Mouse (Mus musculus): ENCODE results near the gene Pdzd2. TPM values are rescaled to one million over a fixed set of nuclear protein-coding genes. Genes with fewer than 3 reads are reported as not detected.

Gene Pdzd2
- polyA plus RNA-seq, 1 experiment from 2014 or later: 32.8 TPM

DNA sequence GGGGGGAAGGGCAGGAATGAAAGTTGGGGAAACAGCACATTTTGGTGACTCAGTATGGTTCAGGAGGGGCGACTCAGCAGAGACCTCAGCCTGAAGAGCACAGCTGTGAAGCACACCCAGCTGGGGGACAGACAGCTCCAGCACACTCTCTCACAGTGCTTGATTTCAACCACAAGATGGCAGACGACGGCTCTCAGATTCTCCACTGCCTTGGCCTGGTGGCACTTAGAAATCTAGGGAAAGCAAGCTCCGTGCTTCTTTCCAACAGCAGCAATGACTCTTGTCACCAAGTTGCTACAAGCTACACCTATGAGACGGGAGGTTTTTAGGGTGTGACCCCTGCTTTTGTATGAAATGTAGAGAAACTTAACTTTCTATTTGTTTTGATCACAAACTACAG, 153.6 kb downstream of the Pdzd2 start:
- Histone ChIP-seq H3K4me2 (replicated peaks; ENCODE audit: low read depth, low read length) (no peak overlapping the region), H3K9me3 (ENCODE audit: control insufficient read depth, low read depth, low read length) (no peaks in the 10 kb centered on the region), H3K4me3 (ENCODE audit: low read depth, low read length) (no peak overlapping the region), H3K4me1 (ENCODE audit: control insufficient read depth, insufficient read depth, low read length) (no peaks in the 10 kb centered on the region), H3K9ac (replicated peaks; ENCODE audit: low read depth, low read length) (no peak overlapping the region), H3K27me3 (ENCODE audit: control insufficient read depth, insufficient read depth, low read length) (no peaks in the 10 kb centered on the region), H3K36me3 (ENCODE audit: control insufficient read depth, insufficient read depth, low read length) (no peaks in the 10 kb centered on the region), H3K27ac (ENCODE audit: low read length) (no peak overlapping the region)
- under 1% methylated on average over 5 of the region's 5 CpGs for WGBS
- ATAC-seq (ENCODE audit: insufficient number of reproducible peaks, insufficient read depth, low FRiP score, low read depth): peak; percentile 90

DNA sequence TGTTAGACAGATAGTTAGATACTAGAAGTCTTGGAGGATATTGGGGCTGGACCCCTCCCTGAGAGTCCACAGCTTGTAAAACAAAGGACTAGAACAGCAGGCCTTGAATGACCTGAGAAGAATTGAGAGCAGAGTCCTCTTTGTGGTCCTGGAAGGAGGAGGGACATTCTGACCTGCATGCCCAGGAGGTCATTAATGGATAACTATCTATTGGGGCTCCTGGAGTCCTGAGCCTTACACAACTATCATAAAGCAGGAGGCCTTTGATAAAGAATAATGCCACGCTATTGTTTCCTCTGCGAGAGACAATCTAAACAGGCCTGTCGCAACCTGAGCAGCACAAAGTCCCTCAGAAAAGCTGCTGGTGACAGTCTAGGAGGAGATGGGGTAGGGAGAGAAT, 156.7 kb downstream of the Pdzd2 start:
- H3K9ac ChIP-seq (replicated peaks; ENCODE audit: low read depth, low read length): no peak overlapping the region
- 77% methylated on average over 3 of the region's 3 CpGs for WGBS
- no peaks in the 10 kb centered on the region for H3K9me3 ChIP-seq (ENCODE audit: control insufficient read depth, low read depth, low read length)
- H3K27ac ChIP-seq (ENCODE audit: low read length): no peak overlapping the region
- H3K4me1 ChIP-seq (ENCODE audit: control insufficient read depth, insufficient read depth, low read length): no peaks in the 10 kb centered on the region
- ATAC-seq (ENCODE audit: insufficient number of reproducible peaks, insufficient read depth, low FRiP score, low read depth): no peak
- H3K27me3 ChIP-seq (ENCODE audit: control insufficient read depth, insufficient read depth, low read length): no peaks in the 10 kb centered on the region
- no peak overlapping the region for H3K4me3 ChIP-seq (ENCODE audit: low read depth, low read length)
- H3K4me2 ChIP-seq (replicated peaks; ENCODE audit: low read depth, low read length): no peak overlapping the region
- H3K36me3 ChIP-seq (ENCODE audit: control insufficient read depth, insufficient read depth, low read length): no peaks in the 10 kb centered on the region

DNA sequence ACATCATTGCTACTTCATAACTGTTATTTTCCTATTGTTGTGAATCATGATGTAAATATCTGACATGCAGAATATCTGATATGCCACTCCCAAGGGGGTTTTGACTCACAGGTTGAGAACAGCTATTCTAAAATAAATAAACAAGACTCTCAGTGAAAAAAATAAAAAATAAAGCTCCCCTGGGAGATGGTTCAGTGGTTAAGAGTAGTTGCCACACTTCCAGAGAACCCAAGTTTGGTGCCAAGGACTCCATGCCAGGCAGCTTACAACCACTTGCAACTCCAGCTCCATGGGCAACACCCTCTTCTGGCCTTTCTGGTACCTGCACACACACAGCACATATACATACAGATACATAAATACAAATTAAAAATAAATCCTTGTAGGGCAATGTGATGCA, 157.3 kb downstream of the Pdzd2 start:
- H3K4me2 ChIP-seq (replicated peaks; ENCODE audit: low read depth, low read length): no peak overlapping the region
- peaks cover 2% of the 10 kb centered on the region; the same call in 1 of the 2 replicates for H3K4me1 ChIP-seq (ENCODE audit: control insufficient read depth, insufficient read depth, low read length)
- H3K9me3 ChIP-seq (ENCODE audit: control insufficient read depth, low read depth, low read length): no peaks in the 10 kb centered on the region
- no peak overlapping the region for H3K27ac ChIP-seq (ENCODE audit: low read length)
- no peaks in the 10 kb centered on the region for H3K27me3 ChIP-seq (ENCODE audit: control insufficient read depth, insufficient read depth, low read length)
- H3K9ac ChIP-seq (replicated peaks; ENCODE audit: low read depth, low read length): no peak overlapping the region
- H3K4me3 ChIP-seq (ENCODE audit: low read depth, low read length): no peak overlapping the region
- no peak for ATAC-seq (ENCODE audit: insufficient number of reproducible peaks, insufficient read depth, low FRiP score, low read depth)
- H3K36me3 ChIP-seq (ENCODE audit: control insufficient read depth, insufficient read depth, low read length): no peaks in the 10 kb centered on the region

DNA sequence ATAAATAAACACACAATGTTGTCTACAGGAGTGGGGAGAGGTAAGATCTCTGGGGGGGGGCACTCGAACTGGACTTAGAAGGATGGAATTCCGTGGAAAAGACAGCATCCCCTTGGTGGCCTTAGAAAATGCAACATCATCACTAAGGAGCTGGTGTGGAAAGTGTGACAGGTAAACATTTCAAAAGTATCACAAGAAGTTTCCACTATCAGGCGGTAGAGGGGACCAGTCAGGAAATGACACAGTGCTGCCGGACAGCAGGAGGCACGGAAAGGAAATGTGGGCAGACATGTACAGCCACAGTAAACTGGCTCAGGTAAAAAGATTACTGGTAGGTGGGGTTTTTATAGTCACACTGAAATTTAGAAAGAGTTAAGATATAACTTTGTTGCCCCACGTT, 160.5 kb downstream of the Pdzd2 start:
- Histone ChIP-seq H3K9ac (replicated peaks; ENCODE audit: low read depth, low read length) (no peak overlapping the region), H3K36me3 (ENCODE audit: control insufficient read depth, insufficient read depth, low read length) (no peaks in the 10 kb centered on the region), H3K4me1 (ENCODE audit: control insufficient read depth, insufficient read depth, low read length) (peaks cover 6% of the 10 kb centered on the region; the same call in 1 of the 2 replicates), H3K27ac (ENCODE audit: low read length) (no peak overlapping the region), H3K4me2 (replicated peaks; ENCODE audit: low read depth, low read length) (no peak overlapping the region), H3K9me3 (ENCODE audit: control insufficient read depth, low read depth, low read length) (no peaks in the 10 kb centered on the region), H3K4me3 (ENCODE audit: low read depth, low read length) (no peak overlapping the region), H3K27me3 (ENCODE audit: control insufficient read depth, insufficient read depth, low read length) (no peaks in the 10 kb centered on the region)
- 78% methylated on average over 6 of the region's 6 CpGs for WGBS
- no peak for ATAC-seq (ENCODE audit: insufficient number of reproducible peaks, insufficient read depth, low FRiP score, low read depth)

DNA sequence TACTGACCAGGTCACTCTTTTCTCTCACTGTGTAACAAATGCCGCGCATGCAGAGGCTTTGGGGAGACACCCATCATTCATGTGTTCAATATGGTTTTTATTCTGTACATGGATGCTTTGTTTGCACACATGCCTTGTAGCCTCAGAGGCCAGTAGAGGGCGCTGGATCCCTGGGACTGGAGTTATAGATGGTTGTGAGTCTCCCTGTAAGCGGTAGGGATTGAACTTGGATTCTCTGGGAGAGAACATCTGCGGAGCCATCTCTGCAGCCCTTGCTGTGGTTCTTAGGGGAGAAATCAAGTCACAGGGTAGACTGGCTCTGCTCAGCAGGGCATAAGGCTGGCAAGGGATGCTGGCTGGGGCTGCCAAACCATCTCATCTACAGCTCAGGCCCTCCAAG, 161.4 kb downstream of the Pdzd2 start:
- H3K27ac ChIP-seq (ENCODE audit: low read length): no peak overlapping the region
- H3K4me2 ChIP-seq (replicated peaks; ENCODE audit: low read depth, low read length): no peak overlapping the region
- no peaks in the 10 kb centered on the region for H3K36me3 ChIP-seq (ENCODE audit: control insufficient read depth, insufficient read depth, low read length)
- H3K9me3 ChIP-seq (ENCODE audit: control insufficient read depth, low read depth, low read length): no peaks in the 10 kb centered on the region
- peaks cover 6% of the 10 kb centered on the region; the same call in 1 of the 2 replicates for H3K4me1 ChIP-seq (ENCODE audit: control insufficient read depth, insufficient read depth, low read length)
- no peak overlapping the region for H3K9ac ChIP-seq (replicated peaks; ENCODE audit: low read depth, low read length)
- 50% methylated on average over 5 of the region's 5 CpGs for WGBS
- no peak overlapping the region for H3K4me3 ChIP-seq (ENCODE audit: low read depth, low read length)
- ATAC-seq (ENCODE audit: insufficient number of reproducible peaks, insufficient read depth, low FRiP score, low read depth): no peak
- H3K27me3 ChIP-seq (ENCODE audit: control insufficient read depth, insufficient read depth, low read length): no peaks in the 10 kb centered on the region

DNA sequence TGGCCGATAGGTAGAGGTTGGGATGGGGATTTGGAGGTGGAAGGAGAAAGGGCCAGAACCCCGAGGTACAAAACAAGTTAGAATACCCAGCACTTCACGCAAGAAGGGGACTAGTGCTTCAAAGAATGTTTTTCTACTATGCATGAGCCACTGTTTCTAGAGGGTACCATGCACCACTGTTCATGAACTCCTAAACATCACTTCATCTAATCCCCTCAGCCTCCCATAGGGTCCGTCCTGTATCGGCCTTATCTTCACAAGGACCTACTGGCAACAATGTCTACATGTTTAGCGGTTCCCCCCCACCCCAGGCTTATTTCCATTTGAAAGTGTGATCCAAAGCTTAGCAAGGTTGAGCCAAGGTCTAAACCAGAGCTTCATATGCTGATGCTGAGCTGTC, 162.0 kb downstream of the Pdzd2 start:
- no peaks in the 10 kb centered on the region for H3K27me3 ChIP-seq (ENCODE audit: control insufficient read depth, insufficient read depth, low read length)
- no peak overlapping the region for H3K4me2 ChIP-seq (replicated peaks; ENCODE audit: low read depth, low read length)
- no peak for ATAC-seq (ENCODE audit: insufficient number of reproducible peaks, insufficient read depth, low FRiP score, low read depth)
- no peak overlapping the region for H3K9ac ChIP-seq (replicated peaks; ENCODE audit: low read depth, low read length)
- WGBS: 70% methylated on average over 6 of the region's 6 CpGs
- no peak overlapping the region for H3K27ac ChIP-seq (ENCODE audit: low read length)
- H3K4me3 ChIP-seq (ENCODE audit: low read depth, low read length): no peak overlapping the region
- H3K4me1 ChIP-seq (ENCODE audit: control insufficient read depth, insufficient read depth, low read length): peaks cover 6% of the 10 kb centered on the region; the same call in 1 of the 2 replicates
- H3K36me3 ChIP-seq (ENCODE audit: control insufficient read depth, insufficient read depth, low read length): no peaks in the 10 kb centered on the region
- no peaks in the 10 kb centered on the region for H3K9me3 ChIP-seq (ENCODE audit: control insufficient read depth, low read depth, low read length)

DNA sequence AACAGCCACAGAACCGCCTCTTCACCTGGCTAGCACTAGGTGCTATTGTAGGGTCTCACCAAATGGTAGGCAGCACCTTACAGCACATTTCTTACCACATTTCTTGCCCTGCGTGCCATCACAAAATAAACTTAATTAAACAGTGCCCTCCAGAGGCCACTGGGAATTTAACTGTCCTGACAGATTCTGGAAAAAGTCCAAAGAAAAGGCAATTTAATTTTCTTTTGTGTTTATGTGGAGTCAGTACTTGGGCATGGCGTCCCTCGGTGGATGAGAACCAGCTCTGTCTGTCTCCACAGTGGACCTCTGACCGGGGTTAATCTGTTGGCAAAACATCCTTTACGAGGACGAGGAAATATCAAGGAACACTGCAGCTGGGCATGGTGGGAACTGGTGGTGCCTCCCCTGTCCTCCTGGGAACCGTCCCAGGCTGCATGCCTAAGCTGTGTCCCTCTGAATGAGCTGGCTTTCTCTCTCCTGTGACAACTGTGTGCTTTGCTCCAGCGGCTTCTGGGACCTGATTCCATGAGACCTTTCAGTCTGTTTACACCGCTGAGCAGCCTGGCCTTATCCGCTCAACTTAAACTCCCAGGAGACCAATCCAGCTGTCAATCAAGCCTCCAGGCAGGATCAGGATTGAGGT, 162.5 kb downstream of the Pdzd2 start:
- Histone ChIP-seq H3K9me3 (ENCODE audit: control insufficient read depth, low read depth, low read length) (no peaks in the 10 kb centered on the region), H3K4me3 (ENCODE audit: low read depth, low read length) (no peak overlapping the region), H3K27me3 (ENCODE audit: control insufficient read depth, insufficient read depth, low read length) (no peaks in the 10 kb centered on the region), H3K27ac (ENCODE audit: low read length) (no peak overlapping the region), H3K9ac (replicated peaks; ENCODE audit: low read depth, low read length) (no peak overlapping the region; the same call in 1 of the 2 replicates), H3K4me1 (ENCODE audit: control insufficient read depth, insufficient read depth, low read length) (peaks cover 6% of the 10 kb centered on the region; the same call in 1 of the 2 replicates), H3K4me2 (replicated peaks; ENCODE audit: low read depth, low read length) (peak overlapping the region; percentile 22; the same call in 1 of the 2 replicates), H3K36me3 (ENCODE audit: control insufficient read depth, insufficient read depth, low read length) (no peaks in the 10 kb centered on the region)
- peak; percentile 54; the same call in 1 of the 2 replicates for ATAC-seq (ENCODE audit: insufficient number of reproducible peaks, insufficient read depth, low FRiP score, low read depth)
- WGBS: 16% methylated on average over 11 of the region's 11 CpGs

DNA sequence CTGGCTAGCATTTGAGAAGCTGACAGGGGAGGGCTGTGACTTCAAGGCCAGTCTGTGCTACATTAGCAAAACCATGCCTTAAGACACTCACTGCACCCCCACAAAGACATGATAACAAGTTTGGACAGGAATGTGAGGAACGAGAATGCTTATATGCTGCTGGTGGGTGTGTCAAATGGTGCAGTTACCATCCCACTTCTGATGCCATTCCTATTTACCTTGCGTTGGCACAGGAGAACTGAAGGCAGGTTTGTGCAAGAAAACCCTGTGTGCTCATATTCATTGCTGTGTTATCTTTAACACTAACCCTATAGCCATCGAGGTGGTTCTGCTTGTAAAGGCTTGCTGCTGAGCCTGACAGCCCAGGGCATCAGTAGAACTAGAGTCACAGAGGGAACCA, 166.1 kb downstream of the Pdzd2 start:
- no peak overlapping the region for H3K27ac ChIP-seq (ENCODE audit: low read length)
- 77% methylated on average over 3 of the region's 3 CpGs for WGBS
- no peaks in the 10 kb centered on the region for H3K36me3 ChIP-seq (ENCODE audit: control insufficient read depth, insufficient read depth, low read length)
- H3K9me3 ChIP-seq (ENCODE audit: control insufficient read depth, low read depth, low read length): no peaks in the 10 kb centered on the region
- no peak overlapping the region for H3K4me3 ChIP-seq (ENCODE audit: low read depth, low read length)
- no peak overlapping the region for H3K4me2 ChIP-seq (replicated peaks; ENCODE audit: low read depth, low read length)
- no peaks in the 10 kb centered on the region for H3K27me3 ChIP-seq (ENCODE audit: control insufficient read depth, insufficient read depth, low read length)
- no peak overlapping the region for H3K9ac ChIP-seq (replicated peaks; ENCODE audit: low read depth, low read length)
- ATAC-seq (ENCODE audit: insufficient number of reproducible peaks, insufficient read depth, low FRiP score, low read depth): no peak
- H3K4me1 ChIP-seq (ENCODE audit: control insufficient read depth, insufficient read depth, low read length): peaks cover 6% of the 10 kb centered on the region; the same call in 1 of the 2 replicates

DNA sequence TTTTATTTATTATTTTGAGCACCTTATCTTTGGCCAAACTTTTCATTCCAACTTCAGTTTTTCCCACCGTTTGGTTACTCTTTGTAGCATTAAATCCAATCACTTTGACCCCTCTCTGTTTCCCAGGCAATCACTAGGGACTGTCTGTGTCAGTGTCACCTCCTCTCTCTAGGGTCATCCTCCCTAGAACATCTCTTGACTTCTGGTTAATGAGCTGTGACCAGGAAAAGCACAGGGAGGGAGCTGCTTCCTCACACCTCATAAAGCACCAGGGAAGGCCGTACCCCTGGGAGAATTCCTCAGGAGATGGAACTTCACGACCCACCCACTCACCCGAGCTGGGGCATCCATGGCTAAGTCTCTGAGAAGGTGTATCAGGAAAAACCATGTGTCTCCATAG, 168.6 kb downstream of the Pdzd2 start:
- ATAC-seq (ENCODE audit: insufficient number of reproducible peaks, insufficient read depth, low FRiP score, low read depth): no peak
- WGBS: 52% methylated on average over 4 of the region's 4 CpGs
- no peaks in the 10 kb centered on the region for H3K36me3 ChIP-seq (ENCODE audit: control insufficient read depth, insufficient read depth, low read length)

More for the DNA sequence above, 168.6 kb downstream of the Pdzd2 start:
- H3K4me3 ChIP-seq (ENCODE audit: low read depth, low read length): no peak overlapping the region
- no peaks in the 10 kb centered on the region for H3K27me3 ChIP-seq (ENCODE audit: control insufficient read depth, insufficient read depth, low read length)
- H3K4me2 ChIP-seq (replicated peaks; ENCODE audit: low read depth, low read length): no peak overlapping the region
- H3K9ac ChIP-seq (replicated peaks; ENCODE audit: low read depth, low read length): no peak overlapping the region
- no peak overlapping the region for H3K27ac ChIP-seq (ENCODE audit: low read length)
- no peaks in the 10 kb centered on the region for H3K9me3 ChIP-seq (ENCODE audit: control insufficient read depth, low read depth, low read length)
- no peaks in the 10 kb centered on the region for H3K4me1 ChIP-seq (ENCODE audit: control insufficient read depth, insufficient read depth, low read length)
